Mouse (Mus musculus) CH12.LX (cell line): ENCODE results near the gene Pbx1.

ENCODE experiments used
- CTCF ChIP-seq, 2 experiments: IDR thresholded peaks in 1 of 2; conservative IDR thresholded peaks in 1 of 2; 2 replicates each; pipeline ENCODE4 v1.5.1; 2011 to 2012; ENCODE audit warnings: low read depth in 2 of 2, low read length in 2 of 2, improper control_type of control experiment in 1 of 2, inconsistent platforms in 1 of 2, mild to moderate bottlenecking in 1 of 2, moderate library complexity in 1 of 2
- MAX ChIP-seq: IDR thresholded peaks from 2 replicates; pipeline ENCODE4 v1.6.1; 2011; ENCODE audit warnings: low read length, improper control_type of control experiment

GRCm38 (mm10) chr1:168287843-168288591 is 144.1 kb downstream of the Pbx1 start:
- TF ChIP-seq CTCF (conservative IDR thresholded peaks at IDR 0.05 in 1 of 2, IDR thresholded peaks at IDR 0.05 in 1 of 2; ENCODE audit: low read depth in 2 of 2, low read length in 2 of 2) = no peak
- TF ChIP-seq MAX = no peak
